Mouse (Mus musculus): ENCODE data around the gene Vdr.

Gene Vdr

DNA sequence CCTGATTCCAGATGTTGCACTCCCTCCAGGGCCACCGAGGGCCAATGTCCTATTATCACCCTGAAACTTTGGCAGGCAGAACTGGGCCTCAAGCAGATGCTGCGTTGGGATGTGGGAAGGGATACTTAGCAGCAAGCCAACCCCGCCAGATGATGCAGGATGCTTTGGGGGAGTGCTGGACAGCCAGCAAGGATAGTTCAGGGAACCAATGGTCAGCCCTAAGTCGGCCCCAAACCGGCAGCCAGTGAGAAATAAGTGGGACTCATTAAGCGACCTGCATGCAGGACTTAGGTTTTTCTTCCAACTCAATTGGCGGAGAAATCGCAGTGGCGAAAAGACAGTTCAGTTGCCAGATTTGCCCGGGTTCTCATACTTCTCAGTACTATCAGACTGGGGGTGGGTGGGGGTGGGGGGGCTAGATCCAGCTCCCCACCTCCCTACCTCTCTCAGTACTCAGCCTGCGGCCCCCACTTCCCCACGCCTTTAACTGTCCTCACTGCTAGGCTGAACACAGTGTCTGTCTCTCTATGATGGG is 80.1 kb downstream of the Vdr start:
- no peak for DNase-seq (ENCODE audit: low read depth, low spot score)

DNA sequence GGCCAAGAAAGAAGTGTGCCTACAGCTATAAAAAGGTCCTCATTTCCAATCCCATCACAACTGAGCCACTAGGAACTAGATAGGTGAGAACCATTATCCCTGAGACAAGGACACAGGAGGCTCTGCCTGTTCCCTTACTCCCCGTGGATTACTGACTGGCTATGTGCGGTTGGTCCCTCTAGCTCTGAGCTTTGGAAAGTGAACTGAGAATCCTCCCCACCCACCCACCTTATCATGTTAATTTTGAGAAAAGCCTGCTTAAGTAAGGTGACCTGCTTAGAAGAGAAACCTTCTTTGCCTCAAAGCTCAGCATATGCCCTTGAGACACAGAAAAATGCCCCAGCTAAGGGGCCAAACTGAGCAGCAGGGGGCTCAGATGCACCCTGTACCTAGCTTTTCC is 81.0 kb downstream of the Vdr start:
- peak; percentile 61 for DNase-seq (ENCODE audit: low read depth, low spot score)

DNA sequence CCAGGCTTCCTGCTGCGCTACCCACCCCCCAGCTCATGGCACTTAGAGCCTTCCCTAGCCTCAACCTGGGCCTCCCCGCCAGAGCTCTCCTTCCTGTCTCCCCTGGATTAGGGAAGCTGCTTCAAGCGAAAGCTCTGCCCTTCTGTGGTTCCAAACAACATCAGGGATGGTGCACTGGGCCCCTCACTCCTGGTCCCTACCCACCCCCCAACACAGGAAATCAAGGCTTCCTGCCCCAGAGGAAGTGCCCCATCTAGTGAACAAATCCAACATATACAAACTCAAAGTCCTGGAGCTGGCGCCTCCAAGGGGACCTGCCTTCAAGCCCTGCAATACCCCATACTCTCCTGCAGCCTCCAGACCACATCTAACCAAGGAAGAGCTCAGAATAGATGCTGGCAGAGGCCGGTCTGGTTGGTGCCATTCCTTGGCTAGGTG is 81.5 kb downstream of the Vdr start:
- DNase-seq (ENCODE audit: low read depth, low spot score): no peak

GRCm38 (mm10) chr15:97828221-97828842 is 82.1 kb downstream of the Vdr start:
- DNase-seq (ENCODE audit: low read depth, low spot score): no peak

DNA sequence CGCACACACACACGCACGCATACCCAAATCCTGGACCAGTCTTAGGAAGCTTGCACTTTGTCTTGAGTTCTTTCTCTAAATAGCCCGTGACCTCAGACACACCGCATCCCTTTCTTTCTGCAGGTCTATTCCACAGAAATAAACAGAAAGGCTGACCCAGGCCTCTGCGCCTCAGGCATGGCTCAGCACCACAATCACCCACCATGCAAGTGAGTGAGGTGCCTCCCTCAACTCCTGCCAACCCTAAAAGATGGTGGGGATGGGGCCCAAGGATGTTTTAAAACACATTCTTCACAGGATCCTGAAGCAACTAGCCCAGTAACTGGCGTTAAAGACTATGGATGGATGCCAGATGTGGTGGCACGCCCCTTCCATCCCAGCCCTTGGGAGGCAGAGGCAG is 83.0 kb downstream of the Vdr start:
- no peak for DNase-seq (ENCODE audit: low read depth, low spot score)

GRCm38 (mm10) chr15:97826588-97827261 is 83.7 kb downstream of the Vdr start:
- DNase-seq (ENCODE audit: low read depth, low spot score): no peak

GRCm38 (mm10) chr15:97825941-97826587 is 84.4 kb downstream of the Vdr start:
- DNase-seq (ENCODE audit: low read depth, low spot score): no peak

DNA sequence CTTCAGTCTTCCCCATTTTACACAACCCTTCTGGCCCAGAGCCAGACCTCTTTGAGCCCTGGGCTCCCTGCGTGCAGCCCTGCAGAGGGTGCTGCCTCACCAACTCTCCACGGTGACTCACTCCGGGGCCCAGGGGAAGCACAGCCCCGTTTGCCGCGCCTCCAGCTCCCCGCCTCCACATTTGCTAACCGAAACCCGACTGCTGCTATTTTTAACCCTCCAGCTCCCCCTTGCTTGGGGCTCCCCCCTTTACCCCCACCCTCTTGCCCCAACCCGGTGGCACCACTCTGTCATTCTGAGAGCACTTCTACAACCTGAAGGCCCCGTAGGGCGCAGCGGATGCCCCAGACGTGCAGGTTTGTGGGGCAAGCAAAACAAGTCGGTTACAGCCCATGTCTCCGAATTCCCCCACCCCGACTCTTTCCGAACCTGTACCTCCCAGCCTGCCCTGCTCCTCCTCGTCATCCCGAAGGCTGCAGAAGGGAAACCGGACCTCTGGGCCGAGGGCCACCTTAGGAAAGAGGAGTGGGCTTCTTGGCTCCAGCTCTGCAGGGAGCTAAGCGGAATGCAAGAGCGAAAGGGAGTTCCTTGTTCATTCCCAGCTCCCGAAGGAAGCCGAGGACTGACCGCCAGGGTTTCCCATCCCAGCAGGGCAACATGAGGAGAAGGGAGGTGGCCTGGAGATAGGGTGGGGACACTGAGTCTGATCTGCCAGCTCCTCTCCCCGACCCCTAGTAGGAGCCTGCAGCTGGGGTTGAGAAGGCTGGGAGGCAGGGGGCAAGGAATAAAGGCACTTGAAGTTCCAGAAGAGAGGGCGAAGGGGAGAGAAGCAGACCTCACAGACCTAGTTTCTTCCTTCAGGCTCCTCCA is 85.1 kb downstream of the Vdr start:
- DNase-seq (ENCODE audit: low read depth, low spot score): no peak

DNA sequence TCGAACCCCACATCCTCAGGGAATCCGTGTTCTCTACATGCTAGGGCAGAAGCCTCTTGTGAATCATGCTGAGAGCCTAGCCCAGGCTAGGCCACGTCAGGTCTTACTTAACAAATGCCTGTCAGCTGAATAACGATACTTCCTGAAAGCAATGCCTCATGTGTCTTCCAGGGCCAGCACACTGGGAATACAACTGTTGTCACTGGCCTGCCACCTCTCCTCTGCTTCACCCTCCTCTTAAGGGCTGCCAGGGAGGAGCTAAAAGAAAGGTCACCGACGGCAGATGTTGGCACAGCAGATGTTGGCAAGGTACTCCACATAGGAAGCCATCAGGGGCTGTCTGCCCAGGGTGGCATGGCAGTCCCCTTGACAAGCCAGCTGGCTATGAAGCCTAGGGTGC is 86.4 kb downstream of the Vdr start:
- DNase-seq (ENCODE audit: low read depth, low spot score): no peak

GRCm38 (mm10) chr15:97823479-97823878 is 87.0 kb downstream of the Vdr start:
- DNase-seq (ENCODE audit: low read depth, low spot score): no peak

- no peak for DNase-seq (ENCODE audit: low read depth, low spot score)
These were observed 87.7 kb downstream of the Vdr start for GRCm38 (mm10) chr15:97822545-97823228.

DNA sequence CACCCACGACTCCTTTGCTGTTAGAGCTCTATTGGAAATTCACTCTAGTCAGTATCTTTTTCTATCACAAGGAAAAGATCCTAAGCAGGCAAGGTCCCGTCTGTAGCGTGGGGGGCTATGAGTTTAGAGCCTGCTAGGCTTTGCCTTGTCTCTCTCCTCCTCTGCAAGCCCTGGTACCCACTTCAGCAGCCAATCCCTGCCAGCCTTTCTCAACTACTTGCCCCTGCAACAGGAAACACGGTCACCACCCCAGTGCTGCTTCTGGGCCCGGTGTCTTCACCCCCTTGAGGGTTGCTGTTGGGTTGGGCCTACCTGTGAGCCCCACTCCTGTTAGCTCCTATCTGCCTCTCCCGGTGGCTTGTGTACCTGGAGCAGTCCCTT is 88.5 kb downstream of the Vdr start:
- no peak for DNase-seq (ENCODE audit: low read depth, low spot score)

DNA sequence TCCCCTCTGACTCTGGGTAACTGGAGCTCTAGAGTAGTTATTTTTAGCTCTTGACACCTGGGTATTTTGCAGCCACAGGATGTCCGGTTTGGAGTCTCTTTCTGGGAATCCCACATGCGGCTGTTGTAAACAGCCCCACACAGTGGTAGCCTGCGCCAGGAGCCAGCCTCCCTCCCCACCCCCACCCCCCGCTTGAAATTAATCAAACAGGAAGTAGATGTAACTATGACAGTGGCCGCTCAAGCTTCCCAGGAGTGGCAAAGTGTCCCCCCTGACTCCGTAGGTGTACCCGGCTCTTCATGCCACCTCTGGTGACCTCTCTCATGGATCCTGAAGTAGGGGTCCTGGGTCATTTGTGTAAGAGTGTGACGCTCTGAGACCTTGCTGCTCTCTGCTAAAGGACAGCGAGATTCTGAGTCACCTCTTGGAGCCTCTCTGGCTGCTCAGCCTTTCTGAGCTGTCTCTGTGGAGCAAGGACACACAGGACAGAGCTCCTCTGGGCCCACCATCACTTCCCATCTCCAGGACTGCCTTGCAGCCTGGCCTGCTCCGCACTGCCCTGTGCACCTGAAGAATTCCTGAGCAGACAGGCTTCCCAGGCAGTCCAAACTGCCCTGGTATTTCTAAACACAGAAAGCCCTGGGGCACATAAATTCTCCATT is 89.0 kb downstream of the Vdr start:
- DNase-seq (ENCODE audit: low read depth, low spot score): no peak

DNA sequence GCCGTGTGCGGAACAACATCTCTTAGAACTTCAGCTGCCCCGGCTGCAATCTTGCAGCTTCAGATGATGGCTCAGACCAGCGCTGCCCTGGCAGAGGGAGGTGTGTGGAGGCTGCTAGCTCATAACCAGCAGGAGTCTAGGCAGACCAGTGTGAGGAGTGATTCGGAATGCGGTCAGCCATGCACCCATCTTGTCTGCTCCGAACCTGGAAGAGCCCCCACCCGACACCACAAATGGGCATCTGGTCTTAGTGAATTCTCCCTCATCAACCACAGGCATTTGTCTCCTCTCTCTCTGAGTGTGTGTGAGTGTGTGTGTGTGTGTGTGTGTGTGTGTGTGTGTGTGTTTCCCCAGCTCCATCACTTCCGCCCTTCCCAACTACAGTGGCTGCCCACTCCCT is 90.5 kb downstream of the Vdr start:
- DNase-seq (ENCODE audit: low read depth, low spot score): no peak

GRCm38 (mm10) chr15:97816199-97816994 is 94.0 kb downstream of the Vdr start:
- peak; percentile 32 for DNase-seq (ENCODE audit: low read depth, low spot score)

GRCm38 (mm10) chr15:97815254-97815653 is 95.2 kb downstream of the Vdr start:
- DNase-seq (ENCODE audit: low read depth, low spot score): no peak

GRCm38 (mm10) chr15:97814703-97815102 is 95.7 kb downstream of the Vdr start:
- no peak for DNase-seq (ENCODE audit: low read depth, low spot score)

- DNase-seq (ENCODE audit: low read depth, low spot score): no peak
These were observed 96.8 kb downstream of the Vdr start for GRCm38 (mm10) chr15:97813452-97814204.

DNA sequence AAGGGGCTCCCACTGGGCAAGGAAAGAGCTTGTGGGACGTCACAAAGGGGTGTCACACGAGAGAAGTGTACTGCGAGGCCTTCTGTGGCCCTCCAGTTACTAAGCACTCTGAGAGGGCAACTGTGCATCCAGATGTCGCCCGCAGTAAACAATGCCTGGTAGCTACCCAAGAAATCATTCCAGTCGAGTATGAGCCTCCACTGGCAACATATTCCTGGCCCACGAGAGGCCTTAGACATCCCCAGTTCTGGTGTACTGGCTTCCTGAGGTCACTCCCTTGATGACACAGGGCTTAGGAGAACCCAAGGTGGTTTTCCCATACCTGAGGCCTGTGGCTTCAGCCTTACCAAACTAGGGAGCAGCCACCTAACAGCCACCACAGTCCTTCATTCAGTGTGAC is 97.6 kb downstream of the Vdr start:
- DNase-seq (ENCODE audit: low read depth, low spot score): no peak
